Mouse (Mus musculus): Measurements from ENCODE around the gene Igll1. TPM values are rescaled to one million over a fixed set of nuclear protein-coding genes. Genes with fewer than 3 reads are reported as not detected.

Igll1 gene
- not detected for total RNA-seq (2021)
- long read RNA-seq, experiment 1: 0 reads
- long read RNA-seq, experiment 2: 0 reads

GRCm38 (mm10) chr16:16863978-16864377 lies at the start of gene Igll1:
Gene Igll1 (minus strand): TSS chr16:16863985.
- intact Hi-C loops (cut with DNase I): loop anchor here (10.0 kb wide), 1 partner anchor 259 kb away; the partner anchor contains the start of gene Fgd4
- DNase-seq (ENCODE audit: low spot score in 2 of 2): no peak

GRCm38 (mm10) chr16:16913440-16913839 lies 49.7 kb upstream of the Igll1 start:
- intact Hi-C loops (cut with DNase I): no loop called here

GRCm38 (mm10) chr16:16911641-16912597 lies 48.1 kb upstream of the Igll1 start:
- DNase-seq (ENCODE audit: low spot score in 2 of 2): peak; percentile 72 to 82
- intact Hi-C loops (cut with DNase I): no loop called here

More at GRCm38 (mm10) chr16:16913440-16913839, 49.7 kb upstream of the Igll1 start:
- peak in 1 of 2 experiments; percentile 46 for DNase-seq (ENCODE audit: low spot score in 2 of 2)

- intact Hi-C loops (cut with DNase I): no loop called here
- DNase-seq (ENCODE audit: low spot score in 2 of 2): no peak
Observed at GRCm38 (mm10) chr16:16907799-16908198, 44.0 kb upstream of the Igll1 start.

GRCm38 (mm10) chr16:16903188-16903587 lies 39.4 kb upstream of the Igll1 start:
- intact Hi-C loops (cut with DNase I): no loop called here
- DNase-seq (ENCODE audit: low spot score in 2 of 2): no peak

- DNase-seq (ENCODE audit: low spot score in 2 of 2): no peak
- intact Hi-C loops (cut with DNase I): no loop called here
Observed at GRCm38 (mm10) chr16:16902329-16902728, 38.5 kb upstream of the Igll1 start.

GRCm38 (mm10) chr16:16897056-16897584 lies 33.3 kb upstream of the Igll1 start:
- DNase-seq (ENCODE audit: low spot score in 2 of 2): no peak
- intact Hi-C loops (cut with DNase I): no loop called here

GRCm38 (mm10) chr16:16896382-16897055 lies 32.7 kb upstream of the Igll1 start, which contains the start of gene Ppm1f:
Gene Ppm1f (plus strand): TSS chr16:16896469.
- peak; percentile 94 to 97 for DNase-seq (ENCODE audit: low spot score in 2 of 2)
- intact Hi-C loops (cut with DNase I): no loop called here

GRCm38 (mm10) chr16:16896015-16896381 lies 32.2 kb upstream of the Igll1 start:
- no peak for DNase-seq (ENCODE audit: low spot score in 2 of 2)
- intact Hi-C loops (cut with DNase I): no loop called here

- intact Hi-C loops (cut with DNase I): no loop called here
- DNase-seq (ENCODE audit: low spot score in 2 of 2): no peak
Observed at GRCm38 (mm10) chr16:16892366-16892765, 28.6 kb upstream of the Igll1 start.

- intact Hi-C loops (cut with DNase I): loop anchor here (5.0 kb wide), 1 partner anchor 571 kb away; no protein-coding TSS in a partner anchor
Observed at GRCm38 (mm10) chr16:16888341-16888740, 24.6 kb upstream of the Igll1 start.

GRCm38 (mm10) chr16:16879025-16879424 lies 15.2 kb upstream of the Igll1 start:
- intact Hi-C loops (cut with DNase I): no loop called here
- DNase-seq (ENCODE audit: low spot score in 2 of 2): no peak

More at GRCm38 (mm10) chr16:16888341-16888740, 24.6 kb upstream of the Igll1 start:
- no peak for DNase-seq (ENCODE audit: low spot score in 2 of 2)

- peak; percentile 94 to 95 for DNase-seq (ENCODE audit: low spot score in 2 of 2)
- intact Hi-C loops (cut with DNase I): no loop called here
Observed at GRCm38 (mm10) chr16:16870617-16871331, 7.0 kb upstream of the Igll1 start, which contains the start of the genes Top3b and Vpreb1. Gene Top3b (plus strand): TSS chr16:16870736. Gene Vpreb1 (minus strand): TSS chr16:16870843.

- intact Hi-C loops (cut with DNase I): no loop called here
- no peak for DNase-seq (ENCODE audit: low spot score in 2 of 2)
Observed at GRCm38 (mm10) chr16:16870241-16870616, 6.4 kb upstream of the Igll1 start.

GRCm38 (mm10) chr16:16865696-16866561 lies 2.1 kb upstream of the Igll1 start:
- intact Hi-C loops (cut with DNase I): loop anchor here (10.0 kb wide), 1 partner anchor 261 kb away; the partner anchor contains the start of gene Fgd4
- DNase-seq (ENCODE audit: low spot score in 2 of 2): no peak

GRCm38 (mm10) chr16:16865217-16865616 lies 1.4 kb upstream of the Igll1 start:
- intact Hi-C loops (cut with DNase I): loop anchor here (10.0 kb wide), 1 partner anchor 260 kb away; the partner anchor contains the start of gene Fgd4
- no peak for DNase-seq (ENCODE audit: low spot score in 2 of 2)

- DNase-seq (ENCODE audit: low spot score in 2 of 2): no peak
- intact Hi-C loops (cut with DNase I): loop anchor here (10.0 kb wide), 1 partner anchor 257 kb away; the partner anchor contains the start of gene Fgd4
Observed at GRCm38 (mm10) chr16:16862288-16862687, 1.5 kb downstream of the Igll1 start.

All from left cerebral cortex, postnatal 14 days (tissue).